15 mouse cellular contexts compared by ENCODE assay signal in the genomic region with DNA sequence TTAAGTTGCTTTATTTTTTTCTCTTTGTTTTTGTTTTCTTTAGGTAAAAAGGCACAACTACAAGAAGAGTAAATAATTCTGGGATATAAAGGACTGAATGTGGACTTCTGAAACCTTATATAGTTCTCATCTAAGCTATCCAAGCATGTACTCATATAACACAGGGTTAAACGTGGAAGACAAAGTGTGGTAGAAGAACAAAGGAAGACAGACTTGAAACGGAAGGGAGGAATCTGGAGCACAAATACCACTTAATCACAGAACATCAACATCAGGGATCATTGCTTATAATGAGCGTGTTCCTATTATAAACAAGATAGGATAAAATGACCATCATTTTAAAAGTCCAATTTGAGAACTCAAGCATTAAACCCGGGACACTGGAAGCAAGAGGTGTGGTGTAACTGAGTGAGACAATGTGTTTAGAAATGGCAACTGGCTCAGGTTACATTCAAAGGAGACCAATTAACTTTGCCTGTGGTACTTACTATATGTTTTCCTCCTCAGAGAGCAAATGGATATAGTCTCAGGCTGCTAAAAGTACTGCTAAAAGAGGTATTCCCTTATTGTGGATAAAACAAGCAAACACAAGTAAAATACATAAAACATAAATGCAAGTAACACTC.
"Had no signal": no experiment of that assay in that cellular context is flagged by ENCODE, and none has a peak within 500 bp of the region (broad histone marks: within the 10 kb centered on the region; RNA-seq: fewer than 3 reads in every experiment).

No protein-coding gene starts in this region.

- H3K9ac ChIP-seq: lung, embryonic 14.5 days; midbrain, embryonic 12.5 days; neural tube, embryonic 12.5 days; stomach, embryonic 15.5 days had no signal

- H3K36me3 ChIP-seq: midbrain, embryonic 10.5 days; midbrain, embryonic 12.5 days; neural tube, embryonic 12.5 days; stomach, embryonic 15.5 days had no signal

- DNase-seq: lung, adult 18-20 months; lung, embryonic 14.5 days; lung, postnatal 10 days; lung, postnatal 4 days; midbrain, embryonic 14.5 days; right cerebral cortex, postnatal 14 days; thymus, adult 2 months; thymus, postnatal 25 days; thymus, postnatal 4 days had no signal

- H3K4me1 ChIP-seq: midbrain, embryonic 10.5 days; midbrain, embryonic 12.5 days; neural tube, embryonic 12.5 days; stomach, embryonic 15.5 days had no signal

- H3K27ac ChIP-seq: midbrain, embryonic 10.5 days; midbrain, embryonic 12.5 days; neural tube, embryonic 12.5 days; stomach, embryonic 15.5 days; stomach, postnatal 0 days had no signal

- H3K27me3 ChIP-seq: midbrain, embryonic 12.5 days; neural tube, embryonic 12.5 days; stomach, embryonic 15.5 days had no signal

- H3K4me3 ChIP-seq: midbrain, embryonic 10.5 days; midbrain, embryonic 12.5 days; neural tube, embryonic 12.5 days; stomach, embryonic 15.5 days had no signal

- ATAC-seq: midbrain, embryonic 16.5 days had no signal

- H3K9me3 ChIP-seq: midbrain, embryonic 10.5 days; midbrain, embryonic 12.5 days; neural tube, embryonic 12.5 days; stomach, embryonic 15.5 days had no signal

- H3K4me2 ChIP-seq: lung, embryonic 14.5 days; midbrain, embryonic 12.5 days; neural tube, embryonic 12.5 days; stomach, embryonic 15.5 days had no signal
